Mouse (Mus musculus): ENCODE results near the gene Gmfg. TPM values are rescaled to one million over a fixed set of nuclear protein-coding genes. Genes with fewer than 3 reads are reported as not detected.

The Gmfg gene
- polyA plus RNA-seq, 1 experiment: 0.03 TPM

GRCm38 (mm10) chr7:28432252-28432651 lies 5.0 kb upstream of the Gmfg start:
- Histone ChIP-seq H3K36me3 (ENCODE audit: control insufficient read depth) (peaks cover 58% of the 10 kb centered on the region), H3K9me3 (ENCODE audit: control insufficient read depth, low read length) (no peaks in the 10 kb centered on the region), H3K4me1 (ENCODE audit: control insufficient read depth) (peaks cover 74% of the 10 kb centered on the region), H3K27me3 (ENCODE audit: control insufficient read depth) (no peaks in the 10 kb centered on the region), H3K4me3 (replicated peaks) (peak overlapping the region; percentile 20)
- peak; percentile 59 for TF ChIP-seq TAL1 (IDR thresholded peaks at IDR 0.05; ENCODE audit: low read length)
- peak; percentile 62 for TF ChIP-seq GATA1 (IDR thresholded peaks at IDR 0.05; ENCODE audit: low read length)

- H3K4me1 ChIP-seq (ENCODE audit: control insufficient read depth): peaks cover 70% of the 10 kb centered on the region
- peaks cover 30% of the 10 kb centered on the region for H3K36me3 ChIP-seq (ENCODE audit: control insufficient read depth)
- no peaks in the 10 kb centered on the region for H3K27me3 ChIP-seq (ENCODE audit: control insufficient read depth)
- peak overlapping the region; percentile 92 for H3K4me3 ChIP-seq (replicated peaks)
- TF ChIP-seq TAL1 (IDR thresholded peaks at IDR 0.05; ENCODE audit: low read length) (no peak), GATA1 (IDR thresholded peaks at IDR 0.05; ENCODE audit: low read length) (no peak)
- no peaks in the 10 kb centered on the region for H3K9me3 ChIP-seq (ENCODE audit: control insufficient read depth, low read length)
Observed at GRCm38 (mm10) chr7:28435660-28436259, 1.5 kb upstream of the Gmfg start.

GRCm38 (mm10) chr7:28436271-28436904 lies 859 bp upstream of the Gmfg start:
- Histone ChIP-seq H3K9me3 (ENCODE audit: control insufficient read depth, low read length) (no peaks in the 10 kb centered on the region), H3K27me3 (ENCODE audit: control insufficient read depth) (no peaks in the 10 kb centered on the region), H3K4me1 (ENCODE audit: control insufficient read depth) (peaks cover 65% of the 10 kb centered on the region), H3K4me3 (replicated peaks) (peak overlapping the region; percentile 92), H3K36me3 (ENCODE audit: control insufficient read depth) (peaks cover 24% of the 10 kb centered on the region)
- TF ChIP-seq TAL1 (IDR thresholded peaks at IDR 0.05; ENCODE audit: low read length) (no peak), GATA1 (IDR thresholded peaks at IDR 0.05; ENCODE audit: low read length) (no peak)

GRCm38 (mm10) chr7:28437964-28438363 lies 717 bp downstream of the Gmfg start:
- H3K4me3 ChIP-seq (replicated peaks): no peak overlapping the region
- TF ChIP-seq GATA1 (IDR thresholded peaks at IDR 0.05; ENCODE audit: low read length) (no peak), TAL1 (IDR thresholded peaks at IDR 0.05; ENCODE audit: low read length) (no peak)
- peaks cover 8% of the 10 kb centered on the region for H3K36me3 ChIP-seq (ENCODE audit: control insufficient read depth)
- H3K27me3 ChIP-seq (ENCODE audit: control insufficient read depth): no peaks in the 10 kb centered on the region
- H3K9me3 ChIP-seq (ENCODE audit: control insufficient read depth, low read length): no peaks in the 10 kb centered on the region
- H3K4me1 ChIP-seq (ENCODE audit: control insufficient read depth): peaks cover 56% of the 10 kb centered on the region

- Histone ChIP-seq H3K4me3 (replicated peaks) (no peak overlapping the region), H3K4me1 (ENCODE audit: control insufficient read depth) (peaks cover 48% of the 10 kb centered on the region), H3K27me3 (ENCODE audit: control insufficient read depth) (no peaks in the 10 kb centered on the region), H3K9me3 (ENCODE audit: control insufficient read depth, low read length) (no peaks in the 10 kb centered on the region), H3K36me3 (ENCODE audit: control insufficient read depth) (peaks cover under 1% of the 10 kb centered on the region; the same call in 1 of the 2 replicates)
- TF ChIP-seq GATA1 (IDR thresholded peaks at IDR 0.05; ENCODE audit: low read length): no peak
- no peak; the same call in 2 of the 3 replicates for TF ChIP-seq TAL1 (IDR thresholded peaks at IDR 0.05; ENCODE audit: low read length)
Observed at GRCm38 (mm10) chr7:28438771-28439170, 1.5 kb downstream of the Gmfg start.

- Histone ChIP-seq H3K4me3 (replicated peaks) (no peak overlapping the region), H3K4me1 (ENCODE audit: control insufficient read depth) (peaks cover 29% of the 10 kb centered on the region), H3K9me3 (ENCODE audit: control insufficient read depth, low read length) (no peaks in the 10 kb centered on the region), H3K36me3 (ENCODE audit: control insufficient read depth) (no peaks in the 10 kb centered on the region), H3K27me3 (ENCODE audit: control insufficient read depth) (no peaks in the 10 kb centered on the region)
- TF ChIP-seq GATA1 (IDR thresholded peaks at IDR 0.05; ENCODE audit: low read length) (no peak), TAL1 (IDR thresholded peaks at IDR 0.05; ENCODE audit: low read length) (no peak)
Observed at GRCm38 (mm10) chr7:28440739-28441138, 3.5 kb downstream of the Gmfg start.

- Histone ChIP-seq H3K4me1 (ENCODE audit: control insufficient read depth) (peaks cover 25% of the 10 kb centered on the region), H3K27me3 (ENCODE audit: control insufficient read depth) (no peaks in the 10 kb centered on the region), H3K4me3 (replicated peaks) (no peak overlapping the region), H3K9me3 (ENCODE audit: control insufficient read depth, low read length) (no peaks in the 10 kb centered on the region), H3K36me3 (ENCODE audit: control insufficient read depth) (no peaks in the 10 kb centered on the region)
- TF ChIP-seq GATA1 (IDR thresholded peaks at IDR 0.05; ENCODE audit: low read length): no peak
- no peak for TF ChIP-seq TAL1 (IDR thresholded peaks at IDR 0.05; ENCODE audit: low read length)
Observed at GRCm38 (mm10) chr7:28441776-28442485, 4.7 kb downstream of the Gmfg start.

GRCm38 (mm10) chr7:28442688-28443087 lies 5.4 kb downstream of the Gmfg start:
- H3K4me3 ChIP-seq (replicated peaks): no peak overlapping the region
- TF ChIP-seq GATA1 (IDR thresholded peaks at IDR 0.05; ENCODE audit: low read length): no peak
- TF ChIP-seq TAL1 (IDR thresholded peaks at IDR 0.05; ENCODE audit: low read length): no peak
- H3K27me3 ChIP-seq (ENCODE audit: control insufficient read depth): no peaks in the 10 kb centered on the region
- peaks cover 17% of the 10 kb centered on the region for H3K4me1 ChIP-seq (ENCODE audit: control insufficient read depth)
- no peaks in the 10 kb centered on the region for H3K9me3 ChIP-seq (ENCODE audit: control insufficient read depth, low read length)
- no peaks in the 10 kb centered on the region for H3K36me3 ChIP-seq (ENCODE audit: control insufficient read depth)

- TF ChIP-seq TAL1 (IDR thresholded peaks at IDR 0.05; ENCODE audit: low read length) (no peak), GATA1 (IDR thresholded peaks at IDR 0.05; ENCODE audit: low read length) (no peak)
- Histone ChIP-seq H3K9me3 (ENCODE audit: control insufficient read depth, low read length) (no peaks in the 10 kb centered on the region), H3K36me3 (ENCODE audit: control insufficient read depth) (no peaks in the 10 kb centered on the region), H3K27me3 (ENCODE audit: control insufficient read depth) (no peaks in the 10 kb centered on the region), H3K4me1 (ENCODE audit: control insufficient read depth) (peaks cover 9% of the 10 kb centered on the region), H3K4me3 (replicated peaks) (no peak overlapping the region)
Observed at GRCm38 (mm10) chr7:28444344-28444974, 7.2 kb downstream of the Gmfg start.

Data from erythroblast, embryonic 14.5 days (primary cell).